Mouse (Mus musculus) testis, adult 2 months (tissue): Measurements from ENCODE around the gene Arhgdia. TPM values are rescaled to one million over a fixed set of nuclear protein-coding genes. Genes with fewer than 3 reads are reported as not detected.

Experiments
- H3K27ac ChIP-seq: fragments of 200-500 bp; 2 replicates; pipeline ENCODE4 v1.5.1; 2012; ENCODE audit warnings: low read depth, low read length; ENCODE audit not compliant: control insufficient read depth, insufficient read depth
- H3K27me3 ChIP-seq: fragments of 200-500 bp; 2 replicates; pipeline ENCODE4 v1.6.1; 2012; ENCODE audit warnings: mild to moderate bottlenecking, low read length, moderate library complexity; ENCODE audit not compliant: control insufficient read depth, insufficient read depth
- H3K36me3 ChIP-seq: fragments of 200-500 bp; 2 replicates; pipeline ENCODE4 v1.6.1; 2012; ENCODE audit warnings: mild to moderate bottlenecking, low read length; ENCODE audit not compliant: control insufficient read depth, insufficient read depth
- H3K4me1 ChIP-seq: fragments of 200-500 bp; 2 replicates; pipeline ENCODE4 v1.6.1; 2012; ENCODE audit warnings: low read length; ENCODE audit not compliant: control insufficient read depth, insufficient read depth
- H3K4me3 ChIP-seq: fragments of 200-500 bp; 2 replicates; pipeline ENCODE4 v1.5.1; 2012; ENCODE audit warnings: low read depth, mild to moderate bottlenecking, low read length, moderate library complexity, mixed read lengths; ENCODE audit not compliant: control insufficient read depth
- CTCF ChIP-seq: fragments of 200-500 bp; IDR thresholded peaks from 2 replicates; pipeline ENCODE4 v1.5.1; 2012; ENCODE audit warnings: low read depth, mild to moderate bottlenecking, inconsistent platforms, low read length, moderate library complexity; ENCODE audit not compliant: control insufficient read depth, insufficient read depth, insufficient replicate concordance
- POLR2A ChIP-seq: fragments of 200-500 bp; IDR thresholded peaks from 2 replicates; pipeline ENCODE4 v1.6.1; 2012; ENCODE audit warnings: low read depth, mild to moderate bottlenecking, inconsistent platforms, low read length, moderate library complexity; ENCODE audit not compliant: control insufficient read depth
- polyA plus RNA-seq: library from polyadenylated mRNA; depleted of rRNA; stranded (reverse); fragments of >200 nt; gene quantifications from 2 replicates; pipeline ENCODE4 v1.2.3, GENCODE M21; 2012

Arhgdia gene
- polyA plus RNA-seq, 1 experiment, result 94.7 TPM

- no peaks in the 10 kb centered on the region for H3K36me3 ChIP-seq
- no peak overlapping the region for H3K27ac ChIP-seq
- H3K4me1 ChIP-seq, result peaks cover 14% of the 10 kb centered on the region
- TF ChIP-seq CTCF, result no peak
- TF ChIP-seq POLR2A, result no peak
- H3K4me3 ChIP-seq, result peak overlapping the region; percentile 98; the same call in 1 of the 2 replicates
- no peaks in the 10 kb centered on the region for H3K27me3 ChIP-seq
Observed at GRCm38 (mm10) chr11:120548214-120548613, 33.2 kb downstream of the Arhgdia start.

GRCm38 (mm10) chr11:120547469-120547868 is 34.0 kb downstream of the Arhgdia start:
- H3K4me1 ChIP-seq, result peaks cover 14% of the 10 kb centered on the region
- H3K36me3 ChIP-seq, result no peaks in the 10 kb centered on the region
- TF ChIP-seq CTCF (no peak), POLR2A (no peak)
- H3K27ac ChIP-seq, result no peak overlapping the region
- H3K27me3 ChIP-seq, result no peaks in the 10 kb centered on the region
- H3K4me3 ChIP-seq, result no peak overlapping the region

GRCm38 (mm10) chr11:120545964-120546363 is 35.5 kb downstream of the Arhgdia start:
- no peak for TF ChIP-seq CTCF
- no peak for TF ChIP-seq POLR2A
- Histone ChIP-seq H3K36me3 (no peaks in the 10 kb centered on the region), H3K4me1 (peaks cover 12% of the 10 kb centered on the region), H3K27me3 (no peaks in the 10 kb centered on the region), H3K27ac (no peak overlapping the region), H3K4me3 (no peak overlapping the region)

GRCm38 (mm10) chr11:120542376-120542775 is 39.0 kb downstream of the Arhgdia start:
- no peak overlapping the region for H3K27ac ChIP-seq
- TF ChIP-seq POLR2A, result no peak
- TF ChIP-seq CTCF, result no peak
- no peaks in the 10 kb centered on the region for H3K27me3 ChIP-seq
- H3K4me1 ChIP-seq, result peaks cover 2% of the 10 kb centered on the region; the same call in 1 of the 2 replicates
- no peaks in the 10 kb centered on the region for H3K36me3 ChIP-seq
- H3K4me3 ChIP-seq, result no peak overlapping the region

GRCm38 (mm10) chr11:120541907-120542306 is 39.5 kb downstream of the Arhgdia start:
- TF ChIP-seq POLR2A (no peak), CTCF (0 out of 2 replicates have a peak, but pooled peaks have one; percentile 16)
- no peak overlapping the region for H3K4me3 ChIP-seq
- H3K4me1 ChIP-seq, result peaks cover 2% of the 10 kb centered on the region; the same call in 1 of the 2 replicates
- H3K27me3 ChIP-seq, result no peaks in the 10 kb centered on the region
- H3K27ac ChIP-seq, result no peak overlapping the region
- no peaks in the 10 kb centered on the region for H3K36me3 ChIP-seq

- TF ChIP-seq POLR2A, result no peak
- TF ChIP-seq CTCF, result no peak
- H3K4me1 ChIP-seq, result peaks cover 2% of the 10 kb centered on the region; the same call in 1 of the 2 replicates
- no peak overlapping the region for H3K4me3 ChIP-seq
- H3K27me3 ChIP-seq, result no peaks in the 10 kb centered on the region
- H3K27ac ChIP-seq, result no peak overlapping the region
- H3K36me3 ChIP-seq, result no peaks in the 10 kb centered on the region
Observed at GRCm38 (mm10) chr11:120539285-120540014, 42.0 kb downstream of the Arhgdia start.

- Histone ChIP-seq H3K36me3 (no peaks in the 10 kb centered on the region), H3K4me1 (peaks cover 2% of the 10 kb centered on the region; the same call in 1 of the 2 replicates), H3K27ac (no peak overlapping the region), H3K4me3 (no peak overlapping the region), H3K27me3 (no peaks in the 10 kb centered on the region)
- TF ChIP-seq CTCF, result no peak
- TF ChIP-seq POLR2A, result no peak
Observed at GRCm38 (mm10) chr11:120538955-120539284, 42.5 kb downstream of the Arhgdia start.
